Mouse (Mus musculus) hindlimb bud, embryonic 11.5 days (tissue): ENCODE measurements at regions not wholly inside any gene's neighbourhood (a gene's known extent, or its start where the extent isn't known, plus 50 kb on each side); places are given as distances from the start of the nearest gene placed in this dataset.

ENCODE experiments used
- DNase-seq: peaks from one replicate; pipeline ENCODE4 v3.0.0-alpha.2; 2012; ENCODE audit warnings: low read depth, low spot score; ENCODE audit errors: extremely low spot score

GRCm38 (mm10) chr6:100338291-100338690 lies 51.0 kb upstream of the Rybp start:
- DNase-seq: no peak
